Mouse (Mus musculus): ENCODE measurements around the gene Col15a1.
A peak's percentile ranks its signal among the peaks of the same experiment; 100 is the strongest.

The Col15a1 gene

GRCm38 (mm10) chr4:47303340-47303998 lies 95.5 kb downstream of the Col15a1 start:
- no peak for ATAC-seq (ENCODE audit: low TSS enrichment)

DNA sequence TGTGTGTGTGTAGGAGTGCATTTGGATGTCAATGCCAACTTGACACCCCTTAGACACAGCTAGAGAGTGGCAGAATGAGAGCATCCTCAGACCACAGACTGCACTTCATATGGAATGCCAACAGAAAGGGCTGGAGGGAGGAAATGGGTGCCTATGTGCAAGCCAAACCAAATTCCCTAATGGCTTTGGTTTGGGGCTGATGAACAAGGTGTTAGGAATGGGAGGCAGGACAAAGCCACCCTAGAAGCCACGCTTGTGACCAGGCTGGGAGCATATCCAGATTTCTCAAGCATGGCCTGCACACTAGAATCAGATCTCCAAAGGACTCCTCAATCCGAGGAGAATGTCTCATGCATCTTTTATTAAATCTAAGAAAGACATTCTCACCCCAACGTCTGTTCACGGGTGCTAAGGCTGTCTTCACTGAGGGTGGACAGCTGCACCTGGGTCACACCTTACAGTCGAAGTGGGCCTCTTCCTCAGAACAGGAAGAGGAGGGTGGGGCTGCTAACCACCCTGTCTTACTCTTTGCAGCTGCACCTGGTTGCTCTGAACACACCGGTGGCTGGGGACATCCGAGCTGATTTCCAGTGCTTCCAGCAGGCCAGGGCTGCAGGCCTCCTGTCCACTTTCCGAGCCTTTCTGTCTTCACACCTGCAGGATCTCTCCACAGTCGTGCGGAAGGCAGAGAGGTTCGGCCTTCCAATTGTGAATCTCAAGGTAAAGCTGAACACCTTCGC lies 102.1 kb downstream of the Col15a1 start:
- ATAC-seq (ENCODE audit: low TSS enrichment), result no peak

DNA sequence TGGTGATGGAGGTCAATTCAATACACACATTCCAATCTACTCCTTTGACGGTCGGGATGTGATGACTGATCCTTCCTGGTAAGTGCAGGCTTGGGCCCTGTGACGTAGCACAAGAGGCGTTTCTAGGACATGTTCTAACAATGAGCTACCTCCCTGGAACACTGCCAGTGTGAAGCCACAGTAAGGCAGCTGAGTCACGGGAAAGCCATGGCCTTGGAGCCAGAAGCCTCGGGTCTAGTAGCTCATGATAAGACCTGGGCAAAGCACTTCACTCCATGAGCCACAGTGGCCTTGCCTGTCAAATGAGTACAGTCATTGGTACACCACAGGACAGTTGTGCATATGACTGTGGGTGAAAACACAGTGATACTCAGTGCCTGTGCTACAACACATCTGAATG lies 102.9 kb downstream of the Col15a1 start:
- no peak for ATAC-seq (ENCODE audit: low TSS enrichment)

DNA sequence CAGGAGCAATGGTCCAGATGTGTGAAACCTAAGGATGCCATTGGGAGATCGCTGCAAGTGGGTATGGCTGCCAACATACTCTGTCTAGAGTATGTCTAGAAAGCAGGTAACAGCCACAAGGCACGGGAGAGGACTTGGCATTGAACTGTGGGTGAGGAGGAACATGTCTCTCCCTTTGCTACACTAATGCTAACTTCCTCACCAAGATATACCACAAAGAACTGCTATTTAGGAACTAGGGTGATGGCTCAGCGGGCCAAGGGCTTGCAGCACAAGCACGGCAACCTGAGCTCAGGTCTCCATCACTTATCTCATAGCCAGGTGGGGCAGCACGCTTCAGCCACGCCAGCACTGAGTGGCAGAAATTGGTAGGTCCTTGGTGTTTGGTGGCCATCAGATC lies 103.5 kb downstream of the Col15a1 start:
- ATAC-seq (ENCODE audit: low TSS enrichment), result no peak

- no peak for ATAC-seq (ENCODE audit: low TSS enrichment)
Measured at GRCm38 (mm10) chr4:47311929-47312328, 104.0 kb downstream of the Col15a1 start.

DNA sequence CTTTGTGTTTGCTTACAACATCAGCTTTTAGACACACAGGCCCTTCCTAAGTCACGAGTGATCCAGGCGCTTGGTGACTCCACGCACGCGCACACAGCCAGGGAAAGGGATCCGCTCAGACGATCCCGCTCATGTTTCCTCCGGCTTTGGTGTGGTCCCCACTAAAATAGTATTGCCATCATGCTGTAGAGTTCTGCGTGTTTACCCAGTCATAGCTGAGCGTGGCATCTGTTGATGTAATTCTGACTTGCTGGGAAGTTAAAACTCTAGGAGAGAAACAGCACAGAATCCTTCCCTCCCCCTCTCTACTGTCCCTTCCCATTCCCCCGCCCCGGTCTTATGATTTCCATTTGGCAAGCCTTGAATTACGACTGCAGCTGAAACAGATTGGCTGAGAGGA lies 104.7 kb downstream of the Col15a1 start:
- ATAC-seq (ENCODE audit: low TSS enrichment), result peak; percentile 80

GRCm38 (mm10) chr4:47313710-47314410 lies 105.9 kb downstream of the Col15a1 start:
- ATAC-seq (ENCODE audit: low TSS enrichment), result no peak

GRCm38 (mm10) chr4:47315458-47315857 lies 107.5 kb downstream of the Col15a1 start:
- no peak for ATAC-seq (ENCODE audit: low TSS enrichment)

GRCm38 (mm10) chr4:47316432-47316831 lies 108.5 kb downstream of the Col15a1 start:
- 0 out of 2 replicates have a peak, but pooled peaks have one; percentile 8 for ATAC-seq (ENCODE audit: low TSS enrichment)

- ATAC-seq (ENCODE audit: low TSS enrichment), result no peak
Measured at GRCm38 (mm10) chr4:47319561-47320321, 111.8 kb downstream of the Col15a1 start.

DNA sequence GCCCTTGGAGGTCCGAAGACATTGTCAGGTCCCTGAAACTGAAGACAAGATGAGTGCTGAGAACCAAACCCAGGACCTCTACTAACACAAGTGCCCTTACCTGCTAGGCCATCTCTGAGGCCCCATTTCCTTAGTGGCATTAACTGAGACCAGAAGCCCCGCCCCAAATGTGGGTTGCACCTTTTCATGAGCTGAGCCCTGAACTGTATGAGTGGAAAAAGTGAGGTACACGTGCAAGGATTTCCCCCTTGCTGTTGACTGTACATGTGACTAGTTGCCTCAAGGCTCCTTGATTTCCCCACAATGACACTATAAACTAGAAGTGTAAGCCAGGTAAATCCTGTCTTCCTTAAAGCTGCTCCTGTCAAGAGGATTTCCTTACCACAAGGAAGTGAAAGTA lies 114.4 kb downstream of the Col15a1 start:
- ATAC-seq (ENCODE audit: low TSS enrichment), result no peak

DNA sequence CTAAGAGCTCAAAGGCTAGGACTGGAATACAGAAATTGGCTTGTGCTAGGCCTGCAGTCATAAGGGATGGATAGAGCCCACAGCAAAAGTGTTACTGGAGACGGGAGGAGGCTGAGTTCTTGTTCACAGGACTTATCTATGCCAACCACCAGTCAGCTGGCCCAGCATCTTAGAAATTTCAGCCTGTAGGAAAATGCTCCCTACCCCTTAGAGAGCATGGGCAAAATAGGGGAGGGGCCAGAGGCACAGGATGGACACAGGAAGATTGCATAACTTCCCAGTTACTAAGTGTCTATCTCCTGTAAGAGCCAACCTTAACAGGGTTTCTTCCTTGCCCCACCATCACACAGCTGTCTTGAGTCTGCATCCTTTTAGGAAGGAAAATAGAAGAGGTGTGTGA lies 116.2 kb downstream of the Col15a1 start:
- no peak for ATAC-seq (ENCODE audit: low TSS enrichment)

DNA sequence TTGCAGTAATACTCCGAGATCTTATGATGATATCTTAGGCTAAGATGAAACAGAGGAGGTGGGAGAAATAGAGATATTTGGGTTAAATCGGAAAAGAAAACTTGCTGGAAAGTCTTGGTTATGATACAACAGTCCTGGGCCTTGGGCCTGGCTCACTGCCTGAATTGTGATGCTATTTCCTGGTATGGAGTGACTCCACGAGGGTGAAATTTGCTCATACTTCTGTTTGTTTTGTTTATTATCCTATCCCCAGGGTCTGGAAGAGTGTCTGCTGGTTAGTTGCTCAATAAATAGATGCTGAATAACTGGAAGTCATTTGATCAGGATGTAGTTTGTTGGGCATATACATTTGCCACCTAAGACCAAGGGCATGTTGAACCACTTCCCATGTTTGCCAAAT lies 119.8 kb downstream of the Col15a1 start:
- no peak for ATAC-seq (ENCODE audit: low TSS enrichment)

DNA sequence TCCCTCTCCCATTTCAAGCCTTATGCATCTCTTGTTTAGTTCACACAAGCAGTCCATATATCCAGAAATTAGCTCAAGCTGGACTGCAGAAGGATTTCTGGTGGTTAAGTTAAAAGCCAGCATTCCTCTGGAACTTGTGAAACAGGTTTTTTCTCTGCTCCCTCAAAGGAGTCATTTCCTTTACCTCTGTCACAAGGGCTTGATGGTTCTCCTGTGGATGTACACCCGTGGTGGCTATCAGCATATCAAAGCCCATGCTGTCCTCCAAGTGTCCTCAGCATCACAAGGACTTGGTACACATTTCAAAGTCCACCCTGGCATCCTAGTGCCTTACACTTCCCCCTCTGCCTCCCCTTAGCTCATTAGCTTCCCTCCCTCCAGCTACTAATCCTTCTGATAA lies 121.3 kb downstream of the Col15a1 start:
- ATAC-seq (ENCODE audit: low TSS enrichment), result no peak

GRCm38 (mm10) chr4:47330378-47331052 lies 122.6 kb downstream of the Col15a1 start:
- ATAC-seq (ENCODE audit: low TSS enrichment), result no peak

- peak; percentile 20; the same call in 1 of the 2 replicates for ATAC-seq (ENCODE audit: low TSS enrichment)
Measured at GRCm38 (mm10) chr4:47332812-47333343, 124.9 kb downstream of the Col15a1 start.

DNA sequence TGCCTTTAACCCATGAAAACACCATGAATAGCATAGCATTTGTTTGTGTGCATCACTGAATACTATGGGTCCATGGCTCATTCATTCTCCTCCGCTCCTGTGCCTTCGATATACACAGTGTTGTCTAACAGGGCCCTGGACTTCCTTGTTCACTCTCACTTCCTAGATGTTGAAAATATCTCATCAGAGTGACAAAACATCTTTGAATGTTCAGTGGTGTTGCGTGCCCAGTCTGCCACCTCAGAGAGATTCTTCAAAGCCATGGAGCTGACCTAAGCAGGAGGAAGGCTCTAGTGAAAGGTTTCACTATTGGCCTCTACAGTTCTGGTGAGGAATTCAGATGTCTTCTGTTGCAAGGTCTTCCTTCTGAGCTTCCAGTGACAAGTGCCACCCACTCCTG lies 125.6 kb downstream of the Col15a1 start:
- ATAC-seq (ENCODE audit: low TSS enrichment), result no peak

DNA sequence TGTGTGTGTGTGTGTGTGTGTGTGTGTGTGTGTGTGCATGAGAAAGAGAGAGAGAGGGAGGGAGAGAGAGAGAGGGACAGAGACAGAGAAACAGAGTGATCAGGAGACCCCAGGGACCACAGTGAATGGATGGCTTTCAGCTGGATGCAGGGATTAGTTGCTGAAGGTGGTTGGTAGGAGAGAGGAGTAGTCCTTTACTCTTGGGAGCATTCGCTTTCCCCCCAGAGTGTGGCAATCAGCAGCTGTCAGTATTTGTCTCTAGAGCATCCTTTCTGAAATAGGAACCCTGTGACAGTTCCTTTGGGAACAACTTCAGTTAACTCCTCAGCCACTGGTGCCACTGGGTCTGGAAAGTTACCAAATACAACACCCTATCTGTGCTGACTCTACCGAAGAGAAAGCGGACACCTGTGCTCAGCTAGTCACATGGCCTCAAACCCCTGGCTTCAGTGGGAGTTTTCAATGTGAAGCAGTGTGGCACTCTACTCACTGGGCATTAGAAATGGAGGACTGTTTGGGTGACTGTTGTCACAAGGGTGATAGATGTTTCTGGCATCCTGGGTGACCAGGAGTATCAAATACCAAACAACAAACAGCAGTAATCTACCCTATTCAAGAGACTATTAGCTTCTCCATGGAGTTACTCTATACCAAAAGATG lies 129.1 kb downstream of the Col15a1 start:
- no peak for ATAC-seq (ENCODE audit: low TSS enrichment)

- no peak for ATAC-seq (ENCODE audit: low TSS enrichment)
Measured at GRCm38 (mm10) chr4:47342632-47343031, 134.7 kb downstream of the Col15a1 start.

- no peak for ATAC-seq (ENCODE audit: low TSS enrichment)
Measured at GRCm38 (mm10) chr4:47347022-47347421, 139.1 kb downstream of the Col15a1 start.

- ATAC-seq (ENCODE audit: low TSS enrichment), result no peak
Measured at GRCm38 (mm10) chr4:47349759-47350158, 141.8 kb downstream of the Col15a1 start.
